Mouse (Mus musculus): Measurements from ENCODE around the gene Scarf1. TPM values are rescaled to one million over a fixed set of nuclear protein-coding genes. Genes with fewer than 3 reads are reported as not detected.

Gene Scarf1
- total and polyA plus RNA-seq, 2 experiments from 2014 or later: 10.0 to 20.2 TPM

DNA sequence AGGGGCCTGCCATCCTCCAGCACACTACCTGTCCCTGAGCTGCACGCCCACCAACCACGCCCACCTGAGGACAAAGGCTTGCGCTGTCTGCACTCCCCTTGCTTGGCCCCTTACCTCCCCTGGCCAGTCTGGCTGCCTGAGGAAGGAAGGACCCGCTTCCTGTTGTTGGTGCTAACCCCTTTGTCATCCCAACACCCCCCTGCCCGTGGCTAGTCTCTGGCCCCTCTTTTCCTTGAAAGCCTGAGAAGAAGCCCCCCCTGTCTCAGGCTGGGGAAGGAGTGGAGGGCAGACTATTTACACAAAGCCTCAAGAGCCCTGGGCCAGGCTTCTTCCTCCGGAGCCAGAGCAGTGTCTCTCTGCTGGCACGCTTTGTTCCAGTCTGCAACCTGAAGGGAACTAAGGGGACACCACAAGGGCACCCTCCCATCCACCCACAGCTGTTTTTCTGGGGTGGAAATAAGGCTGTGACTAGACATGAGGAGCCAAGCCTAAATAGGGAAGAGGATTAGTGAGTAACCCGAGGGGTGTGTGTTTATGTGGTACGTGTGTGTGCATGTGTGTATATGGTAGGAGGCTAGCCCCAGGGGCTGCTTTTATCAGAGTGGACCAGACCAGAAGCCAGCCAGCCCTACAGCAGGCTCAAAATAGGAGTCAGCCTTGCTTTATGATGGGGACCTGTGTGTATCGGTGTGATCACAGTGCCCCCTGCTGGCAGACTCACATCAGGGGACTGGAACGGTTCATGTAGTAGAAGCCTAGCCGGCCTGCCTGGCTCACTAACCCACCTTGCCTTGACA is 59.7 kb downstream of the Scarf1 start:
- Histone ChIP-seq H3K27ac (ENCODE audit: low read depth) (peak overlapping the region; percentile 32; the same call in 1 of the 2 replicates), H3K4me1 (ENCODE audit: control insufficient read depth, insufficient read depth) (peaks cover 6% of the 10 kb centered on the region; the same call in 1 of the 2 replicates), H3K4me2 (ENCODE audit: low read depth, low read length) (peak overlapping the region; percentile 3; the same call in 1 of the 2 replicates), H3K36me3 (replicated peaks; ENCODE audit: control insufficient read depth, insufficient read depth, low read length) (no peaks in the 10 kb centered on the region), H3K27me3 (ENCODE audit: control insufficient read depth, insufficient read depth, low read length) (peaks cover 13% of the 10 kb centered on the region; the same call in 1 of the 2 replicates), H3K9ac (replicated peaks; ENCODE audit: low read depth, low read length) (no peak overlapping the region), H3K4me3 (ENCODE audit: low read depth, low read length) (no peak overlapping the region), H3K9me3 (replicated peaks; ENCODE audit: control insufficient read depth, low read length) (no peaks in the 10 kb centered on the region)
- DNase-seq (ENCODE audit: low spot score) (peak; percentile 93), ATAC-seq (ENCODE audit: insufficient read depth, low read depth) (peak; percentile 90)
- no peak for TF ChIP-seq EP300 (IDR thresholded peaks at IDR 0.05; ENCODE audit: low read depth)
- peak; percentile 94 for TF ChIP-seq CTCF (IDR thresholded peaks at IDR 0.05; ENCODE audit: low read depth)
- WGBS: 8% methylated on average over 12 of the region's 12 CpGs

DNA sequence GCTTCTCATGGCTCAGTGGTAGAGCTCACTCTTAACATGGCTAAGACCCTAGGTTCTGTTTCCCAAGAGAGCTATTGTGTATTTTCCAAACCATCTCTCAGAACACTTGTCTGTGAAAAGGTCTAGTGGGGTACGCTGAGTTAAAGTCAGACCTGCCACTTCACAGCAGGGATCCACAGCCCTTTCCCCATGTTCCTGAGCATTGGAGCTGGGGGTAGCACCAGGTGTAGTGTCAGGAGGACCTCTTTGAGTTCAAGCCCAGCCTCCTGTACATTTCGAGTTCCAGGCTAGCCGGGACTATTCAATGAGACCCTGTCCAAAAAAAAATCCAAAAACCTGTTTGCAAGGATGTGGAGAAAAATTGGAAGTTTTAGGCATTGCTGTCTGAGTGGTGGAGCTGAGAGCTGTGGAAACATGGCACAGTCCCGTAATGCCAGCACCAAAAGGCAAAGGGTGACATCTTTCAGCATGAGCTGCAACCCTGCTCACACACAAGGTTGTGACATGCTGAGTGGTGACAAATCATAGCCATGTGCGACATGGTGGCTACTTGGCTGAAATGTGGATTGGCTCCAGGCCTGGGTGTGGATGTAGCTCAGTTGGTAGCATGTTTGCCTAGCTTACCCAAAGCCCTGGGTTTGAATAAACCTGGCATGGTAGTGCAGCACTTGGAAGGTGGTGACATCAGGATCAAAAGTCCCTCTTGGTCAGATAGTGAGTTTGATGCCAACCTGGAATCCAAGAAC is 61.2 kb downstream of the Scarf1 start:
- TF ChIP-seq CTCF (IDR thresholded peaks at IDR 0.05; ENCODE audit: low read depth) (no peak), EP300 (IDR thresholded peaks at IDR 0.05; ENCODE audit: low read depth) (no peak)
- no peak overlapping the region for H3K4me3 ChIP-seq (ENCODE audit: low read depth, low read length)
- H3K27me3 ChIP-seq (ENCODE audit: control insufficient read depth, insufficient read depth, low read length): peaks cover 13% of the 10 kb centered on the region; the same call in 1 of the 2 replicates
- no peaks in the 10 kb centered on the region for H3K36me3 ChIP-seq (replicated peaks; ENCODE audit: control insufficient read depth, insufficient read depth, low read length)
- ATAC-seq (ENCODE audit: insufficient read depth, low read depth) (no peak), DNase-seq (ENCODE audit: low spot score) (no peak)
- H3K9ac ChIP-seq (replicated peaks; ENCODE audit: low read depth, low read length): no peak overlapping the region
- H3K4me1 ChIP-seq (ENCODE audit: control insufficient read depth, insufficient read depth): peaks cover 6% of the 10 kb centered on the region; the same call in 1 of the 2 replicates
- WGBS: 81% methylated on average over 5 of the region's 5 CpGs
- H3K27ac ChIP-seq (ENCODE audit: low read depth): no peak overlapping the region
- no peak overlapping the region for H3K4me2 ChIP-seq (ENCODE audit: low read depth, low read length)
- no peaks in the 10 kb centered on the region for H3K9me3 ChIP-seq (replicated peaks; ENCODE audit: control insufficient read depth, low read length)

DNA sequence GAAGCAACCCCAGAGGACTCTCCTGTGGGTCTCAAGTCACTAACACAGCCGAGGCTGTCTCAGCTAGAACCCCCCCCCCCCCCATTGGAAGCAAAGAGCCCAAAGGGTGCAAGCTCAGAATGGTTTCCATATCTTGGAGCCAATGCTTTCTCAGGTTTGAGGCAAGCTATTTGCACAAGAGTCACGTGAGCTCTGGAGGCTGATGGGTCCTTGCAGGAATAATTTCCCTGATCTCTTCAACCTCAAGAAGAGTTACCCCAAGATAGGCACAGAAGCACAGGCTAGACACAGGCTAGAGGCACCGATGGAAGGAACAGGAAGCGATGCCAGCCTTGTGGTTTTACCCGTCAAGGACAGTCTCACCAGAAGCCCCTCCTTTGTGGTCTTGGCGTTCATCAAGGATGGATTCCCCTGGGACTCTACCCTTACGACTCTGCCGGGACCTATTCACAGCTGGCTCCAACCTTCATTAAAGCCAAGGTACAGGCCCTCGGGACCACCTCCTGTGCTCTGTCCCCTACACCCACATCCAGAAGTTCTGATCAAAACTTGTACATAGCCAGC is 62.3 kb downstream of the Scarf1 start:
- 80% methylated on average over 9 of the region's 9 CpGs for WGBS
- no peak overlapping the region for H3K27ac ChIP-seq (ENCODE audit: low read depth)
- TF ChIP-seq EP300 (IDR thresholded peaks at IDR 0.05; ENCODE audit: low read depth) (no peak), CTCF (IDR thresholded peaks at IDR 0.05; ENCODE audit: low read depth) (no peak)
- H3K4me2 ChIP-seq (ENCODE audit: low read depth, low read length): no peak overlapping the region
- ATAC-seq (ENCODE audit: insufficient read depth, low read depth): no peak
- H3K4me1 ChIP-seq (ENCODE audit: control insufficient read depth, insufficient read depth): peaks cover 6% of the 10 kb centered on the region; the same call in 1 of the 2 replicates
- DNase-seq (ENCODE audit: low spot score): no peak
- H3K4me3 ChIP-seq (ENCODE audit: low read depth, low read length): no peak overlapping the region
- H3K9me3 ChIP-seq (replicated peaks; ENCODE audit: control insufficient read depth, low read length): no peaks in the 10 kb centered on the region
- H3K27me3 ChIP-seq (ENCODE audit: control insufficient read depth, insufficient read depth, low read length): peaks cover 10% of the 10 kb centered on the region; the same call in 1 of the 2 replicates
- H3K9ac ChIP-seq (replicated peaks; ENCODE audit: low read depth, low read length): no peak overlapping the region
- no peaks in the 10 kb centered on the region for H3K36me3 ChIP-seq (replicated peaks; ENCODE audit: control insufficient read depth, insufficient read depth, low read length)

MicroRNAs encoded within 50 kb of the gene (microRNA counts, 519-probe panel; counts per million panel counts)
- 8,748 counts per million, percentile 95 among the panel's probes with 10 or more counts for microRNA mmu-miR-22

Small RNA genes lying within 50 kb of the gene (microRNA-seq; reads per million reads assigned to microRNA genes)
- gene Mir22: 29,849 reads per million, percentile 98 among the genes with 10 or more reads in this experiment
- not detected for gene Mir3971

Other genes with a start within 250 kb of the Scarf1 start
- 115 and 118 TPM in 2 replicates for gene Rpa1, start 165.2 kb upstream of the Scarf1 start, total RNA-seq (2014; rRNA removed; ENCODE audit: low replicate concordance)
- 62.9 and 66.9 TPM in 2 replicates for gene Rpa1, start 165.2 kb upstream of the Scarf1 start, polyA plus RNA-seq (2015; fragmentation: Nextera tagmentation; extraction: Ambion mirVana)
- gene Smyd4, start 165.1 kb upstream of the Scarf1 start, total RNA-seq (2014; rRNA removed; ENCODE audit: low replicate concordance): 13.1 and 19.7 TPM in 2 replicates
- gene Smyd4, start 165.1 kb upstream of the Scarf1 start, polyA plus RNA-seq (2015; fragmentation: Nextera tagmentation; extraction: Ambion mirVana): 13.2 and 14.8 TPM in 2 replicates
- gene Serpinf1, start 90.8 kb upstream of the Scarf1 start, total RNA-seq (2014; rRNA removed; ENCODE audit: low replicate concordance): 27.3 and 112 TPM in 2 replicates
- gene Serpinf1, start 90.8 kb upstream of the Scarf1 start, polyA plus RNA-seq (2015; fragmentation: Nextera tagmentation; extraction: Ambion mirVana): 20.4 and 24.4 TPM in 2 replicates
- 1.2 and 2.4 TPM in 2 replicates for gene Serpinf2, start 73.9 kb upstream of the Scarf1 start, total RNA-seq (2014; rRNA removed; ENCODE audit: low replicate concordance)
- gene Serpinf2, start 73.9 kb upstream of the Scarf1 start, polyA plus RNA-seq (2015; fragmentation: Nextera tagmentation; extraction: Ambion mirVana): not detected in 2 replicates
- 11.8 and 12.0 TPM in 2 replicates for gene Wdr81, start 58.8 kb upstream of the Scarf1 start, total RNA-seq (2014; rRNA removed; ENCODE audit: low replicate concordance)
- 2.0 and 2.2 TPM in 2 replicates for gene Wdr81, start 58.8 kb upstream of the Scarf1 start, polyA plus RNA-seq (2015; fragmentation: Nextera tagmentation; extraction: Ambion mirVana)
- 9.2 and 25.3 TPM in 2 replicates for gene Tlcd2, start 51.8 kb upstream of the Scarf1 start, total RNA-seq (2014; rRNA removed; ENCODE audit: low replicate concordance)
- 14.2 and 16.9 TPM in 2 replicates for gene Tlcd2, start 51.8 kb upstream of the Scarf1 start, polyA plus RNA-seq (2015; fragmentation: Nextera tagmentation; extraction: Ambion mirVana)
- 73.8 and 79.8 TPM in 2 replicates for gene Prpf8, start 26.7 kb upstream of the Scarf1 start, total RNA-seq (2014; rRNA removed; ENCODE audit: low replicate concordance)
- 15.2 and 17.0 TPM in 2 replicates for gene Prpf8, start 26.7 kb upstream of the Scarf1 start, polyA plus RNA-seq (2015; fragmentation: Nextera tagmentation; extraction: Ambion mirVana)
- gene Rilp, start 3.4 kb upstream of the Scarf1 start, total RNA-seq (2014; rRNA removed; ENCODE audit: low replicate concordance): 41.5 and 50.8 TPM in 2 replicates
- 27.1 and 30.2 TPM in 2 replicates for gene Rilp, start 3.4 kb upstream of the Scarf1 start, polyA plus RNA-seq (2015; fragmentation: Nextera tagmentation; extraction: Ambion mirVana)
- gene Slc43a2, start 18.2 kb downstream of the Scarf1 start, total RNA-seq (2014; rRNA removed; ENCODE audit: low replicate concordance): 3.6 and 6.0 TPM in 2 replicates
- gene Slc43a2, start 18.2 kb downstream of the Scarf1 start, polyA plus RNA-seq (2015; fragmentation: Nextera tagmentation; extraction: Ambion mirVana): 4.5 and 4.8 TPM in 2 replicates
- 58.4 and 59.6 TPM in 2 replicates for gene Pitpna, start 74.6 kb downstream of the Scarf1 start, total RNA-seq (2014; rRNA removed; ENCODE audit: low replicate concordance)
- 74.0 and 76.8 TPM in 2 replicates for gene Pitpna, start 74.6 kb downstream of the Scarf1 start, polyA plus RNA-seq (2015; fragmentation: Nextera tagmentation; extraction: Ambion mirVana)
- gene Inpp5k, start 117.4 kb downstream of the Scarf1 start, total RNA-seq (2014; rRNA removed; ENCODE audit: low replicate concordance): 55.9 and 64.6 TPM in 2 replicates
- gene Inpp5k, start 117.4 kb downstream of the Scarf1 start, polyA plus RNA-seq (2015; fragmentation: Nextera tagmentation; extraction: Ambion mirVana): 28.7 and 29.2 TPM in 2 replicates
- 127 and 143 TPM in 2 replicates for gene Myo1c, start 137.0 kb downstream of the Scarf1 start, total RNA-seq (2014; rRNA removed; ENCODE audit: low replicate concordance)
- gene Myo1c, start 137.0 kb downstream of the Scarf1 start, polyA plus RNA-seq (2015; fragmentation: Nextera tagmentation; extraction: Ambion mirVana): 40.4 and 45.2 TPM in 2 replicates
- gene Crk, start 165.7 kb downstream of the Scarf1 start, total RNA-seq (2014; rRNA removed; ENCODE audit: low replicate concordance): 57.0 and 74.0 TPM in 2 replicates
- gene Crk, start 165.7 kb downstream of the Scarf1 start, polyA plus RNA-seq (2015; fragmentation: Nextera tagmentation; extraction: Ambion mirVana): 70.8 and 88.4 TPM in 2 replicates
- 112 and 120 TPM in 2 replicates for gene Ywhae, start 219.3 kb downstream of the Scarf1 start, total RNA-seq (2014; rRNA removed; ENCODE audit: low replicate concordance)
- 553 and 573 TPM in 2 replicates for gene Ywhae, start 219.3 kb downstream of the Scarf1 start, polyA plus RNA-seq (2015; fragmentation: Nextera tagmentation; extraction: Ambion mirVana)

All from heart, postnatal 0 days (tissue).